Mouse (Mus musculus): ENCODE data around the gene Prss44. TPM values are rescaled to one million over a fixed set of nuclear protein-coding genes. Genes with fewer than 3 reads are reported as not detected.

Prss44 gene
- polyA plus RNA-seq, 1 experiment from 2014 or later: not detected

GRCm38 (mm10) chr9:110840905-110841304 is 27.1 kb downstream of the Prss44 start:
- Histone ChIP-seq H3K4me2 (replicated peaks; ENCODE audit: low read depth) (no peak overlapping the region), H3K27me3 (replicated peaks; ENCODE audit: control insufficient read depth, insufficient read depth, low read length) (no peaks in the 10 kb centered on the region), H3K4me3 (ENCODE audit: low read depth, low read length) (no peak overlapping the region), H3K4me1 (replicated peaks; ENCODE audit: control insufficient read depth, insufficient read depth, low read length) (no peaks in the 10 kb centered on the region), H3K36me3 (ENCODE audit: control insufficient read depth, insufficient read depth) (no peaks in the 10 kb centered on the region), H3K9ac (ENCODE audit: low read depth, low read length) (no peak overlapping the region), H3K27ac (ENCODE audit: low read depth, low read length) (no peak overlapping the region), H3K9me3 (ENCODE audit: control insufficient read depth) (no peaks in the 10 kb centered on the region)
- no peak for TF ChIP-seq CTCF (IDR thresholded peaks at IDR 0.05; ENCODE audit: low read depth)
- 91% methylated on average over 6 of the region's 6 CpGs for WGBS
- no peak for ATAC-seq

- no peak for TF ChIP-seq CTCF (IDR thresholded peaks at IDR 0.05; ENCODE audit: low read depth)
These were observed 27.6 kb downstream of the Prss44 start for GRCm38 (mm10) chr9:110841438-110841837.

GRCm38 (mm10) chr9:110844206-110844605 is 30.4 kb downstream of the Prss44 start, which contains the start of gene Prss46:
Gene Prss46, plus strand, starts transcription at chr9:110844506.
- Histone ChIP-seq H3K9me3 (ENCODE audit: control insufficient read depth) (no peaks in the 10 kb centered on the region), H3K4me2 (replicated peaks; ENCODE audit: low read depth) (no peak within 1 kb of the TSS), H3K4me1 (replicated peaks; ENCODE audit: control insufficient read depth, insufficient read depth, low read length) (no peaks in the 10 kb centered on the region), H3K27ac (ENCODE audit: low read depth, low read length) (no peak within 1 kb of the TSS), H3K27me3 (replicated peaks; ENCODE audit: control insufficient read depth, insufficient read depth, low read length) (no peaks in the 10 kb centered on the region), H3K4me3 (ENCODE audit: low read depth, low read length) (no peak within 1 kb of the TSS), H3K9ac (ENCODE audit: low read depth, low read length) (no peak within 1 kb of the TSS), H3K36me3 (ENCODE audit: control insufficient read depth, insufficient read depth) (no peaks in the 10 kb centered on the region)
- 79% methylated on average over 10 of the region's 10 CpGs for WGBS
- ATAC-seq: no peak
- TF ChIP-seq CTCF (IDR thresholded peaks at IDR 0.05; ENCODE audit: low read depth): no peak

More at GRCm38 (mm10) chr9:110841438-110841837, 27.6 kb downstream of the Prss44 start:
- H3K4me2 ChIP-seq (replicated peaks; ENCODE audit: low read depth): no peak overlapping the region
- H3K36me3 ChIP-seq (ENCODE audit: control insufficient read depth, insufficient read depth): no peaks in the 10 kb centered on the region
- no peaks in the 10 kb centered on the region for H3K4me1 ChIP-seq (replicated peaks; ENCODE audit: control insufficient read depth, insufficient read depth, low read length)
- no peak for ATAC-seq
- 59% methylated on average over 2 of the region's 2 CpGs for WGBS
- no peak overlapping the region for H3K9ac ChIP-seq (ENCODE audit: low read depth, low read length)
- no peaks in the 10 kb centered on the region for H3K9me3 ChIP-seq (ENCODE audit: control insufficient read depth)
- no peaks in the 10 kb centered on the region for H3K27me3 ChIP-seq (replicated peaks; ENCODE audit: control insufficient read depth, insufficient read depth, low read length)
- H3K27ac ChIP-seq (ENCODE audit: low read depth, low read length): no peak overlapping the region
- H3K4me3 ChIP-seq (ENCODE audit: low read depth, low read length): no peak overlapping the region

GRCm38 (mm10) chr9:110849162-110849561 is 35.4 kb downstream of the Prss44 start:
- H3K27ac ChIP-seq (ENCODE audit: low read depth, low read length): no peak overlapping the region
- no peak overlapping the region for H3K9ac ChIP-seq (ENCODE audit: low read depth, low read length)
- no peak overlapping the region for H3K4me2 ChIP-seq (replicated peaks; ENCODE audit: low read depth)
- no peaks in the 10 kb centered on the region for H3K9me3 ChIP-seq (ENCODE audit: control insufficient read depth)
- no peaks in the 10 kb centered on the region for H3K4me1 ChIP-seq (replicated peaks; ENCODE audit: control insufficient read depth, insufficient read depth, low read length)
- 74% methylated on average over 7 of the region's 7 CpGs for WGBS
- H3K27me3 ChIP-seq (replicated peaks; ENCODE audit: control insufficient read depth, insufficient read depth, low read length): no peaks in the 10 kb centered on the region
- TF ChIP-seq CTCF (IDR thresholded peaks at IDR 0.05; ENCODE audit: low read depth): no peak
- no peak for ATAC-seq
- H3K4me3 ChIP-seq (ENCODE audit: low read depth, low read length): no peak overlapping the region
- H3K36me3 ChIP-seq (ENCODE audit: control insufficient read depth, insufficient read depth): no peaks in the 10 kb centered on the region

- H3K9ac ChIP-seq (ENCODE audit: low read depth, low read length): no peak overlapping the region
- no peak for TF ChIP-seq CTCF (IDR thresholded peaks at IDR 0.05; ENCODE audit: low read depth)
- no peak overlapping the region for H3K27ac ChIP-seq (ENCODE audit: low read depth, low read length)
- H3K4me2 ChIP-seq (replicated peaks; ENCODE audit: low read depth): no peak overlapping the region
- H3K36me3 ChIP-seq (ENCODE audit: control insufficient read depth, insufficient read depth): no peaks in the 10 kb centered on the region
- H3K9me3 ChIP-seq (ENCODE audit: control insufficient read depth): no peaks in the 10 kb centered on the region
- no peaks in the 10 kb centered on the region for H3K27me3 ChIP-seq (replicated peaks; ENCODE audit: control insufficient read depth, insufficient read depth, low read length)
- H3K4me1 ChIP-seq (replicated peaks; ENCODE audit: control insufficient read depth, insufficient read depth, low read length): 0 out of 2 replicates have a peak, but pooled peaks cover 3% of the 10 kb centered on the region
- no peak overlapping the region for H3K4me3 ChIP-seq (ENCODE audit: low read depth, low read length)
- ATAC-seq: no peak
- 59% methylated on average over 7 of the region's 7 CpGs for WGBS
These were observed 42.1 kb downstream of the Prss44 start for GRCm38 (mm10) chr9:110855903-110856302.

- no peaks in the 10 kb centered on the region for H3K27me3 ChIP-seq (replicated peaks; ENCODE audit: control insufficient read depth, insufficient read depth, low read length)
- no peak for TF ChIP-seq CTCF (IDR thresholded peaks at IDR 0.05; ENCODE audit: low read depth)
- H3K4me1 ChIP-seq (replicated peaks; ENCODE audit: control insufficient read depth, insufficient read depth, low read length): 0 out of 2 replicates have a peak, but pooled peaks cover 3% of the 10 kb centered on the region
- no peak overlapping the region for H3K4me3 ChIP-seq (ENCODE audit: low read depth, low read length)
- no peak for ATAC-seq
- H3K9me3 ChIP-seq (ENCODE audit: control insufficient read depth): no peaks in the 10 kb centered on the region
- H3K4me2 ChIP-seq (replicated peaks; ENCODE audit: low read depth): no peak overlapping the region
- H3K36me3 ChIP-seq (ENCODE audit: control insufficient read depth, insufficient read depth): no peaks in the 10 kb centered on the region
- no peak overlapping the region for H3K9ac ChIP-seq (ENCODE audit: low read depth, low read length)
- H3K27ac ChIP-seq (ENCODE audit: low read depth, low read length): no peak overlapping the region
- 33% methylated on average over 4 of the region's 4 CpGs for whole genome bisulfite sequencing
These were observed 43.1 kb downstream of the Prss44 start for GRCm38 (mm10) chr9:110856920-110857319.

Measured in intestine, postnatal 0 days (tissue).